Mouse (Mus musculus): Measurements from ENCODE around the gene Slc25a22.

- TF ChIP-seq GATA1 (IDR thresholded peaks at IDR 0.05; ENCODE audit: borderline replicate concordance, low read length) = no peak
- no peak for TF ChIP-seq FLI1 (IDR thresholded peaks at IDR 0.05; ENCODE audit: low read length)
These were observed 19.5 kb upstream of the Slc25a22 start for GRCm38 (mm10) chr7:141457236-141457635.

Data from megakaryocyte, embryonic 14.5 days (primary cell).